20 mouse cellular contexts compared by ENCODE assay signal in the genomic region with DNA sequence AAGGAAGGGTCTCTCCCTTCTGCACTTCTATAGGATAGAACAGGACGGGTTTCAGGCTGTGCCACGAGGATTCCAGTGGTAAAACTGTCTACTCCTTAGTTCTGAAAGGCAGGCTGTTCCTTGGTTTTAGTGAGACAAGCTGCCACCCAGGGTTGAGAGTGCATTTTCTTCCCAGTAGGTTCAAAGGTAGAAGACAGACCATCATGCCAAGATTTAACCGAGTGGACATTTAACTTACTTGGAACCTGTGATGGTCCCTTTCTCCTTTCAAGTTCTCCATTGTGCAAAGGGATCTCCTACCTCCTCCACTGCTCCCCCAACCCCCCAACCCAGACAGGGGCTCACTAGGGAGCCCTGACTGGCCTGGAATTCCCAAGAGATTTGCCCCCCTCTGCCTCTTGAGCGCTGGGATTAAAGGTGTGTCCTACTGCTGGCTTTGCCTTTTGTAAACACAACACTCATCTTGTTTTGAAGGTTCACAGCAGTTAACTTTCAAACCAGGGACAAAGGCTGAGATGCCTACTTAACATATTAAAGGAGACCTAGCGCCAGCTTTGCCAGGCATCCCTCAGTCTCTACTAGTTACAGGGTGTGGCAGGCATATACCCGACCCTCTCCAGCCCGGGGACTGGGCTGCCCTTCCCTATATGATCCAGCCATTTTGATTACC. TPM values are rescaled to one million over a fixed set of nuclear protein-coding genes. Genes with fewer than 3 reads are reported as not detected.
A peak's percentile ranks its signal among the peaks of the same experiment; 100 is the strongest.
DNase-seq lines count a peak whose midpoint lies in the region.
"Had no signal": no experiment of that assay in that cellular context is flagged by ENCODE, and none has a peak within 500 bp of the region (broad histone marks: within the 10 kb centered on the region; RNA-seq: fewer than 3 reads in every experiment).

No protein-coding gene starts in this region.

- peak; percentile 28 to 33 for DNase-seq in kidney, adult 8-10 months
- DNase-seq in kidney, postnatal 4 days = no peak
- DNase-seq in ES-CJ7 (ENCODE audit: low read depth, low spot score) (peak; percentile 89), ZHBTc4 (ENCODE audit: low read depth, low spot score) (peak; percentile 81)
- DNase-seq in testis, postnatal 14 days (ENCODE audit: low spot score) = no peak
- DNase-seq in adrenal gland, adult 8-10 months = no peak
- DNase-seq: adrenal gland, postnatal 10 days; B cell, adult 2 months; cerebellum, adult 11 months; cerebellum, adult 9-10 months; cerebellum, postnatal 36 days; gastrocnemius, postnatal 10 days; heart, postnatal 10 days; layer of hippocampus, adult 9-11 months; lung, embryonic 14.5 days; lung, postnatal 14 days; right cerebral cortex, adult 18-20 months; spleen, adult 18-20 months; thymus, adult 2 months; thymus, postnatal 36 days had no signal

RNA-seq across cellular contexts. Expression of a gene that starts 7.0 kb away (rescaled TPM):
- 10 to 100 TPM in 2 of 4 experiments, 1 to 10 TPM in 2; 9.0 to 10.1 (median 10.0) TPM for total RNA-seq in adrenal gland, adult 8-10 months (2022)

RNA-seq across cellular contexts. Expression of a gene that starts 10.3 kb away (rescaled TPM):
- total RNA-seq in adrenal gland, adult 8-10 months (2022) = 10 to 100 TPM; 43.7 to 68.7 (median 57.6) TPM

RNA-seq across cellular contexts. Expression of a gene that starts 23.3 kb away (rescaled TPM):
- 10 to 100 TPM in 2 of 4 experiments, 1 to 10 TPM in 2; 7.4 to 16.0 (median 12.3) TPM for total RNA-seq in adrenal gland, adult 8-10 months (2022)

RNA-seq across cellular contexts. Expression of a gene that starts 37.3 kb away (rescaled TPM):
- total RNA-seq in adrenal gland, adult 8-10 months (2022) = 100 to 1,000 TPM in 3 of 4 experiments, 10 to 100 TPM in 1; 63.7 to 233 (median 151) TPM

RNA-seq across cellular contexts. Expression of a gene that starts 50.3 kb away (rescaled TPM):
- total RNA-seq in adrenal gland, adult 8-10 months (2022) = 10 to 100 TPM; 55.3 to 98.1 (median 71.7) TPM

Comparison
In these comparisons a context has a peak if more than half of its experiments do, and no peak if none do; other contexts are left out.
1. DNase-seq: peak in kidney, adult 8-10 months (2 of 2), ES-CJ7 (single experiment) and ZHBTc4 (single experiment); none in kidney, postnatal 4 days (0 of 2), testis, postnatal 14 days (single experiment) and adrenal gland, adult 8-10 months (single experiment).